Mouse (Mus musculus) intestine, embryonic 14.5 days (tissue): Measurements from ENCODE around the gene Fcrl6. TPM values are rescaled to one million over a fixed set of nuclear protein-coding genes. Genes with fewer than 3 reads are reported as not detected.

Experiments used
- ATAC-seq: fragments of 200-750 bp; cut with Nextera tagmentation; replicated peaks from 2 replicates; pipeline ENCODE4 v1.8.0; 2017; ENCODE audit warnings: low read depth, moderate number of reproducible peaks, moderate TSS enrichment, moderate library complexity; ENCODE audit not compliant: low FRiP score, low TSS enrichment
- DNase-seq: peaks from one replicate; pipeline ENCODE4 v3.0.0-alpha.2; 2018; ENCODE audit warnings: low spot score
- H3K27ac ChIP-seq: fragments of 300-500 bp; sonication (generic); 2 replicates; pipeline ENCODE4 v1.5.1; 2014; ENCODE audit warnings: low read depth, mild to moderate bottlenecking, control low read depth
- H3K27me3 ChIP-seq: fragments of 300-500 bp; sonication (generic); replicated peaks from 2 replicates; pipeline ENCODE4 v1.6.1; 2014; ENCODE audit warnings: low read length, control low read depth; ENCODE audit not compliant: control insufficient read depth, insufficient read depth
- H3K36me3 ChIP-seq: fragments of 300-500 bp; sonication (generic); 2 replicates; pipeline ENCODE4 v1.6.1; 2014; ENCODE audit warnings: low read length, control low read depth; ENCODE audit not compliant: control insufficient read depth, insufficient read depth
- H3K4me1 ChIP-seq: fragments of 300-500 bp; sonication (generic); replicated peaks from 2 replicates; pipeline ENCODE4 v1.6.1; 2014; ENCODE audit warnings: low read length, control low read depth, mixed read lengths; ENCODE audit not compliant: control insufficient read depth, insufficient read depth
- H3K4me2 ChIP-seq: fragments of 300-500 bp; sonication (generic); 2 replicates; pipeline ENCODE4 v1.6.1; 2014; ENCODE audit warnings: low read length
- H3K4me3 ChIP-seq: fragments of 300-500 bp; sonication (generic); 2 replicates; pipeline ENCODE4 v1.5.1; 2014; ENCODE audit warnings: low read depth, low read length, control low read depth, mixed read lengths
- H3K9ac ChIP-seq: fragments of 300-500 bp; sonication (generic); 2 replicates; pipeline ENCODE4 v1.6.1; 2014; ENCODE audit warnings: mild to moderate bottlenecking, low read length
- H3K9me3 ChIP-seq: fragments of 300-500 bp; sonication (generic); 2 replicates; pipeline ENCODE4 v1.6.1; 2016; ENCODE audit warnings: low read length, control low read depth; ENCODE audit not compliant: control insufficient read depth
- WGBS: fragments of 180-500 bp; shearing (Covaris S2); extraction: QIAGEN DNeasy Blood & Tissue Kit; methylation state at CpG from one replicate; pipeline ENCODE4 v1.1.7; 2014; 5-methylcytosine and 5-hydroxymethylcytosine counted together
- polyA plus RNA-seq: library from polyadenylated mRNA; unstranded; fragments of >200 nt; fragmentation: Nextera tagmentation; extraction: Ambion mirVana; gene quantifications from 2 replicates; pipeline ENCODE4 v1.2.1, GENCODE M21; 2014

Fcrl6 gene
- polyA plus RNA-seq = not detected in 2 replicates

DNA sequence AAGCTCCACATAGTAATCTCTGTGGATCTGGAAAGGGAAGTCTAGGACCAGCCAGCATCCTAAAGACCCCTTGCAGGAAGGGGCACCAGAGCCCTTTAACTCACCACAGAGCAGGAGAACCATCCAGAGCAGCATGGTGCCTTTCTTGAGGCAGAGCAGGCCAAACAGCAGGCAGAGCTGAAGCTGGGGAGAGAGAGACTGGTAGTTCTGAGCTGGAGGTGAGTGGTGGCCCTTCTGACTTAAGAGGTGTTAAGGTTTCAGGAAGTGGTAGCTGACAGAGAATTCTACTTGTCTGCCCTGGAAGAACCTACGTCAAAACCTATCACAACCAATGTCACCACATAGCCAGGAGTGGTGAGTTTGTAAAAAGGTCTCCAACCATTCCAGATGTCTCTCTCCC is at the start of gene Fcrl6:
Gene Fcrl6 (minus strand): TSS at position 226 of the 400 bp plus-strand sequence.
- no peaks in the 10 kb centered on the region for H3K27me3 ChIP-seq
- DNase-seq = no peak
- H3K36me3 ChIP-seq = no peaks in the 10 kb centered on the region
- 59% methylated on average over 1 of the region's 1 CpGs for WGBS
- H3K27ac ChIP-seq = no peak within 1 kb of the TSS
- H3K4me1 ChIP-seq = no peaks in the 10 kb centered on the region
- no peak within 1 kb of the TSS for H3K4me3 ChIP-seq
- no peaks in the 10 kb centered on the region for H3K9me3 ChIP-seq
- no peak within 1 kb of the TSS for H3K4me2 ChIP-seq
- ATAC-seq = no peak
- no peak within 1 kb of the TSS for H3K9ac ChIP-seq

DNA sequence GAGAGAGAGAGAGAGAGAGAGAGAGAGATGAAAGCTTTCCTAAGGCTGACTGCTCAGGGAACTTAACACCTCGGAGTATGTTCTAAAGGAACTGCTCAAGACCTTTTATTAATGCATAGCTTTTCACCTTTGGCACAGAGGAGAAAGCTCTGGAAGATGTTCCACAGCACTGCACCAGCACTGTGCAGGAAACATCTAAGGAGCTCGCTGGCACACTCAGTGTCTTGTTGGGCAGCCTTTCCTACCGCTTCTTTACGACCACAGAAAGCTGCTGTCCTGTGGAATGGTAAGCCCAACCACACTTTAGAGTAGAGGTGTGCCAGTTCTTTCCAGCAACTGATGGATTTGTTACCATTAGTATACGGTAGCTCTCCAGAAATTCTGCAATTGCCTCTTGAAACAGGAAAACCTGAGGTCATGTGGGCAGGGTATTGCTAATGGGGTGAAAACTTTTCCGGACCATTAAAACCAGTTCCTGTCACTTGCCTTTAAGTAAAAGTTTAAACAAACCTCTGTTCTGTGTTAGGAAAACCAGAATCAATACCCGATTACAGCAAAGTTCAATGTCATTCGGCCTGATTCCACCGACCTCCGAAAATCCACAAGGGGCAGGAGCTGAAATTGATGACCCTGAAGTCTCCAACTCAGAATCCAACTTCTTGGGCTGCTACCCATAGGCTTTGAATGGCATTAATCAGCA is 49.1 kb upstream of the Fcrl6 start:
- 64% methylated on average over 10 of the region's 10 CpGs for WGBS
- Histone ChIP-seq H3K4me1 (no peaks in the 10 kb centered on the region), H3K27me3 (no peaks in the 10 kb centered on the region), H3K4me2 (no peak overlapping the region), H3K36me3 (no peaks in the 10 kb centered on the region), H3K27ac (no peak overlapping the region), H3K9ac (no peak overlapping the region), H3K9me3 (no peaks in the 10 kb centered on the region), H3K4me3 (no peak overlapping the region)
- DNase-seq (no peak), ATAC-seq (no peak)

DNA sequence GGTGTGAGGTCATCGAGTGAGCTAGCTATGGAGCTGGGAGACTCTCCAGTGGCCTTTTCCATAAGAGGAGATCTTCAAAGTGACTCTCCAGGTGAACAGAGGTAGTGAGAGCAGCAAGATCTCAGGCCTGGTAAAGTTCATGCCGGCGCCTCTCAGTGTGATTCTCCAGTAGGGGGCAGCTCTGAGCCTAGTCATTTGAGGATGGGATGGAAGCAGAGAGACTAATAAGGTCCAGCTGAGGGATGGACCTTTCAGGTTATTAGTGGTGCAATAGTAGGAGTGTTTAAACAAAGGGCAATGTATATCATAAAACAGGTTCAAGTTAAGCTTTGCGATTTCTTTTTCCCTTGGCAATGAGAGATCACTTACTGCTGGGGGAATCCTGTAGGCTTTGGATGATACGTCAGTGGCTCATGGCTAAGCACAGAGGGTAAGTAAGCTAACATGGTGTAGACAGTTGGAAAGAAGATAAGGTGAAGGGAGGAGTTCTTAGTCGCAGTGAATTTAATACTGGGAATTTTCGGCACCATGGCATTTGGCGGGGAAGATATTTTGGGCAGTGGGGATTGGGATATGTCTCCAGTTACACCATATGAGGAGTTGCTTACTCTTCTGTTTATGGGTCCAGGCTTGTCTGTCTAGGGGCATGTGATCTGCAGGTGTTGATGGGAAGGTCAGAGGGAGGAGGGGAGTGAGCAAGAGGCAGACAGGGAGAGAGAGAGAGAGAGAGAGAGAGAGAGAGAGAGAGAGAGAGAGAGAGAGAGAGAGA is 48.4 kb upstream of the Fcrl6 start:
- 59% methylated on average over 8 of the region's 8 CpGs for WGBS
- H3K9me3 ChIP-seq = no peaks in the 10 kb centered on the region
- no peak overlapping the region for H3K4me3 ChIP-seq
- H3K4me1 ChIP-seq = no peaks in the 10 kb centered on the region
- H3K4me2 ChIP-seq = no peak overlapping the region
- DNase-seq (no peak), ATAC-seq (no peak)
- no peak overlapping the region for H3K27ac ChIP-seq
- no peaks in the 10 kb centered on the region for H3K27me3 ChIP-seq
- no peak overlapping the region for H3K9ac ChIP-seq
- no peaks in the 10 kb centered on the region for H3K36me3 ChIP-seq

DNA sequence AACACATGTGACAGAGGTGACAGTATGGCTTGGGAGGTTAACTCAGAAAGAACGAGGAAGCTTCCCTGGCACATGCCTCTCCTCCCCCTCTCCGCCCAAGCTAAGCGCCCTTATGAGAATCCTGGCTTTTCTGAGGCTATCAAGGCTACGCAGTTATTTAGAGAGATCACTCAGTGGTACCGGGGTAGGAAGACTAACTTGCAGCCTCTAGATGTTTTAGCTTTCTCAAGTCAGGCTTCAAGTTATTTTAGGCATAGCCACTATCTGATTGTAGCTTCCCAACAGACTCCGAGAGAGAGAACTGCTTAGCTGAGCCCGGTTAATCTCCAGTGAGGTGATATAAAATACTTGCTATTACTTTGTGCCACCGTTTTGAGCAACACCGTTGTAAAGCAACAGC is 47.0 kb upstream of the Fcrl6 start:
- no peak overlapping the region for H3K4me3 ChIP-seq
- no peaks in the 10 kb centered on the region for H3K27me3 ChIP-seq
- H3K9me3 ChIP-seq = no peaks in the 10 kb centered on the region
- H3K4me1 ChIP-seq = no peaks in the 10 kb centered on the region
- DNase-seq = no peak
- no peak for ATAC-seq
- H3K27ac ChIP-seq = no peak overlapping the region
- 78% methylated on average over 9 of the region's 9 CpGs for WGBS
- H3K9ac ChIP-seq = no peak overlapping the region
- H3K4me2 ChIP-seq = no peak overlapping the region
- no peaks in the 10 kb centered on the region for H3K36me3 ChIP-seq

DNA sequence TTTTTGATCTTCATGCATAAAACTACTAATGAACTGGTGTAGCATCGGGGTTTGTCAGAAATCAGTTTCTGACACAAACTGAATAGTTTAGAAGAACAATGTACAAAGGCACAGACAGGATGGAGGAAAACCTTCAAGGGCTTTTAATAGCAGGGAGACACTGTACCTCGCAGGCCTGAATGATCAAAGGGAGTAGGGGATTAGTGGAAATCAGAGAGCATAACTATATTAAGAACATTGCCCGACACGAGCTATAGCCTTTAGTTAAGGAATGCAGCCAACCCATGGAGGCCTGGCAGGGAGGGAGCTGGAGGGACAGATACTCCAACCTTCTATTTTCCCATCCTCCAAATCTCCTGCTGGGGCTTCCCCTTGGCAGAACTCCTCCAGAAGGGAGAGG is 44.9 kb upstream of the Fcrl6 start:
- no peak for ATAC-seq
- Histone ChIP-seq H3K27me3 (no peaks in the 10 kb centered on the region), H3K27ac (no peak overlapping the region), H3K4me3 (no peak overlapping the region), H3K9me3 (no peaks in the 10 kb centered on the region), H3K4me2 (no peak overlapping the region), H3K4me1 (no peaks in the 10 kb centered on the region), H3K9ac (no peak overlapping the region), H3K36me3 (no peaks in the 10 kb centered on the region)
- DNase-seq = no peak
- 53% methylated on average over 4 of the region's 4 CpGs for WGBS

DNA sequence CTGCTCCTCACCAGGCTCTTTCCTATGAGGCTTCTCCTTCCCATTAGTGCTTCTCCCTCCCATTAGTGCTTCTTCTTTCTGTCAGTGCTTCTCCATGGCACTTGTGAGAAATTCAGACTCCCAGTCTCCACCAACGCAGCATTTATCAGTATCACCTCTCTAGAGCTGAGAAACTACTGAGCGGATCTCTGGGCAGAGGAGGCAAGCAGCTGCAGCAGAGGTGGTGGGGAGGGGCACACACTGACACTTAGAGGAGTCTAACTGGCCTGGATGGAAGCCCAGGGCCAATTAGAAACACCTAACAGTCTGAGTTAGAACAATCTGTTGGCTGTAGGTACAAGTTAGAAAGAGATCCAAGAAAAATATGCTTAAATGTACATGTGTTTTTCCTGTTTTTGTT is 36.4 kb upstream of the Fcrl6 start:
- WGBS = 50% methylated on average over 2 of the region's 2 CpGs
- Histone ChIP-seq H3K36me3 (no peaks in the 10 kb centered on the region), H3K9ac (no peak overlapping the region), H3K9me3 (no peaks in the 10 kb centered on the region), H3K4me3 (no peak overlapping the region), H3K27me3 (no peaks in the 10 kb centered on the region), H3K4me2 (no peak overlapping the region), H3K27ac (no peak overlapping the region), H3K4me1 (no peaks in the 10 kb centered on the region)
- DNase-seq (no peak), ATAC-seq (no peak)

DNA sequence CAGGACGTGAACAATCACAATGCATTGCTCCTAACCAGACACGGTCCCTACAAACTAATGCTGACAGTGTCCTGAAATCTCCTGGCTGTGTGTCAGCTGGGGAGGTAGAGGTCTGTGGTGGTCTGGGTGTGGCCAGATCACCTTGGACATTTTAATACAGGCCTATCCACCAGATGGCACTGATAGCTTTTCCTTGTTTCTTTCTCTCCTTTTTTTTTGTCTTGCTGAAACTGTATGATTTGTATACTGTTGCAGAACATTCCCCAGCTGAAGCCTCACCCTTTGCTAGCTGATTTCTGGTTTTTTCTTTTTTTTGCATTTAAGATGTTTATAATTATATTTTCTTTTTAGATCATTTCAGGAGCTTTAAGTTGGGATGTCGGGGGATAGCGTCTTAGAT is 35.5 kb upstream of the Fcrl6 start:
- ATAC-seq = no peak
- Histone ChIP-seq H3K27me3 (no peaks in the 10 kb centered on the region), H3K9ac (no peak overlapping the region), H3K27ac (no peak overlapping the region), H3K9me3 (no peaks in the 10 kb centered on the region), H3K4me1 (no peaks in the 10 kb centered on the region), H3K4me3 (no peak overlapping the region), H3K36me3 (no peaks in the 10 kb centered on the region), H3K4me2 (no peak overlapping the region)
- DNase-seq = no peak
- WGBS = 59% methylated on average over 4 of the region's 4 CpGs

DNA sequence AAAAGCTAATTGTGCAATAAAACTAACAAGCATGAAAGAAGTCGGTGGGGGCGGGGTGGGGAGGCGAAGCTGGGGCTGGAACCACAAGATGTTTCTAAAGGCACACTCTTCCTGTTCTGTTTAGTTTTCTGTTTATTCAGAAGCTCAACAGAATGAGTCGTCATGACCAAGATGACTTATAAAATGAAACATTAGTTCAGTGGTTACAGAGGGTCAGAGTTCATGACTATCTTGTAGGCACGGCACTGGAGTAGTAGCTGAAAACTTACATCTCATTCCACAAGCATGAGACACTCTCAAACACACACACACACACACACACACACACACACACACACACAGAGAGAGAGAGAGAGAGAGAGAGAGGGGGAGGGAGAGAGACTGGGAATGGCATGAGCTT is 33.9 kb upstream of the Fcrl6 start:
- no peaks in the 10 kb centered on the region for H3K27me3 ChIP-seq
- ATAC-seq (no peak), DNase-seq (no peak)
- WGBS = 80% methylated on average over 5 of the region's 5 CpGs
- H3K4me2 ChIP-seq = no peak overlapping the region
- no peak overlapping the region for H3K27ac ChIP-seq
- no peak overlapping the region for H3K9ac ChIP-seq
- H3K4me3 ChIP-seq = no peak overlapping the region
- H3K36me3 ChIP-seq = no peaks in the 10 kb centered on the region
- H3K9me3 ChIP-seq = no peaks in the 10 kb centered on the region
- no peaks in the 10 kb centered on the region for H3K4me1 ChIP-seq

DNA sequence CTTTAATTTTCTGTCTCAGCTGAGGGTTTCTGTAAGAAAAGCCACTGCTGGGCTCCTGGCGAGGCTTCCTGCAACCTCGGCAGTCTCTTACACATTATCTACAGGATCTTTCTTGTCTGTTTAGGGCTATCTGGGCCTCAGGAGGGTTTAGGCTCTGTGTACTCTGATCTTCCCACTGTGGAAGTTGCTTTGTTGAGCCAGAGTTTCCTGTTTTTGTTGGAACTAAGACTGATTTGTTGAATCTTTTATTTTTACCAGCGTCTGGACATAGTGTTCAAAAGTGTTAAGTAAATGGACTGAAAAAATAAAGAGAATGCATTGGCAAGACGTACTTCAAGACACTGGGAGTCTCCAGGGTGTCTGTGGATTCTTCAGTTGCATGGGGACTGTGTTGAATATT is 32.9 kb upstream of the Fcrl6 start:
- Histone ChIP-seq H3K9me3 (no peaks in the 10 kb centered on the region), H3K36me3 (no peaks in the 10 kb centered on the region), H3K27me3 (no peaks in the 10 kb centered on the region), H3K4me2 (no peak overlapping the region), H3K4me3 (no peak overlapping the region), H3K27ac (no peak overlapping the region), H3K4me1 (no peaks in the 10 kb centered on the region), H3K9ac (no peak overlapping the region)
- DNase-seq (no peak), ATAC-seq (no peak)
- WGBS = 41% methylated on average over 4 of the region's 4 CpGs
